In genomic region chr1:172428614-172429013, GRCm38 (mm10) we compare ENCODE assay signal across 23 mouse cellular contexts. TPM values are rescaled to one million over a fixed set of nuclear protein-coding genes. Genes with fewer than 3 reads are reported as not detected.
DNase-seq lines count a peak whose midpoint lies in the region; ATAC-seq and TF ChIP-seq lines count a peak whose summit lies in the region.
"Had no signal": no experiment of that assay in that cellular context is flagged by ENCODE, and none has a peak within 500 bp of the region (broad histone marks: within the 10 kb centered on the region; RNA-seq: fewer than 3 reads in every experiment).

No protein-coding gene starts in this region.

- WGBS in heart, embryonic 10.5 days, result 63% methylated on average over 1 of the region's 1 CpGs
- 83% methylated on average over 1 of the region's 1 CpGs for WGBS in stomach, postnatal 0 days

- no peak overlapping the region for H3K27ac ChIP-seq in heart, embryonic 10.5 days
- H3K27ac ChIP-seq in stomach, postnatal 0 days (replicated peaks), result no peak overlapping the region
- H3K27ac ChIP-seq: embryonic facial prominence, embryonic 10.5 days; gastrocnemius, adult 2 months; hindbrain, embryonic 13.5 days; hindbrain, postnatal 0 days had no signal

- DNase-seq in heart, adult 11 months, result peak; percentile 70
- DNase-seq in heart, embryonic 10.5 days (ENCODE audit: low spot score), result no peak
- peak; percentile 29 for DNase-seq in testis, postnatal 10 days (ENCODE audit: low spot score)
- DNase-seq in testis, postnatal 14 days (ENCODE audit: low spot score), result no peak
- DNase-seq in stomach, postnatal 0 days (ENCODE audit: low spot score), result peak; percentile 44
- DNase-seq in adrenal gland, postnatal 25 days, result no peak
- DNase-seq in cerebellum, postnatal 25 days, result no peak
- DNase-seq: adrenal gland, adult 8-10 months; B cell, adult 2 months; cerebellum, adult 11-12 months; cerebellum, adult 9-10 months; cerebellum, postnatal 36 days; gastrocnemius, adult 2 months; gastrocnemius, postnatal 25 days; heart, postnatal 10 days had no signal

- H3K27me3 ChIP-seq in heart, embryonic 10.5 days (ENCODE audit: insufficient read depth, poor library complexity, severe bottlenecking), result no peaks in the 10 kb centered on the region
- H3K27me3 ChIP-seq in stomach, postnatal 0 days (ENCODE audit: control insufficient read depth, insufficient read depth, low read length), result no peaks in the 10 kb centered on the region
- H3K27me3 ChIP-seq: hindbrain, embryonic 13.5 days had no signal

- H3K4me2 ChIP-seq in stomach, postnatal 0 days (replicated peaks; ENCODE audit: low read depth), result no peak overlapping the region
- H3K4me2 ChIP-seq: hindbrain, embryonic 13.5 days had no signal

- no peaks in the 10 kb centered on the region for H3K36me3 ChIP-seq in heart, embryonic 10.5 days
- no peaks in the 10 kb centered on the region for H3K36me3 ChIP-seq in stomach, postnatal 0 days (ENCODE audit: control insufficient read depth, insufficient read depth, low read length)
- H3K36me3 ChIP-seq: embryonic facial prominence, embryonic 10.5 days; G1E; hindbrain, embryonic 13.5 days had no signal

- no peaks in the 10 kb centered on the region for H3K9me3 ChIP-seq in heart, embryonic 10.5 days
- no peaks in the 10 kb centered on the region for H3K9me3 ChIP-seq in stomach, postnatal 0 days (ENCODE audit: control insufficient read depth, low read length)
- H3K9me3 ChIP-seq: embryonic facial prominence, embryonic 10.5 days; G1E; hindbrain, embryonic 13.5 days had no signal

- H3K9ac ChIP-seq in stomach, postnatal 0 days (ENCODE audit: low read length), result no peak overlapping the region
- H3K9ac ChIP-seq: hindbrain, embryonic 13.5 days had no signal

- ATAC-seq in stomach, postnatal 0 days (ENCODE audit: low FRiP score, low TSS enrichment), result no peak
- ATAC-seq: CD4-positive, CD25-positive, alpha-beta regulatory T cell, adult 4 months; forebrain, embryonic 14.5 days; hindbrain, postnatal 0 days had no signal

- no peak for TF ChIP-seq EP300 in stomach, postnatal 0 days (optimal IDR thresholded peaks at IDR 0.05)

- H3K4me1 ChIP-seq in heart, embryonic 10.5 days, result peaks cover 31% of the 10 kb centered on the region
- 0 out of 2 replicates have a peak, but pooled peaks cover 6% of the 10 kb centered on the region for H3K4me1 ChIP-seq in stomach, postnatal 0 days (replicated peaks; ENCODE audit: control insufficient read depth, insufficient read depth)
- H3K4me1 ChIP-seq: hindbrain, embryonic 13.5 days had no signal

- TF ChIP-seq CTCF in stomach, postnatal 0 days (IDR thresholded peaks at IDR 0.05; ENCODE audit: low read depth), result no peak

- no peak overlapping the region for H3K4me3 ChIP-seq in heart, embryonic 10.5 days
- H3K4me3 ChIP-seq in stomach, postnatal 0 days (ENCODE audit: low read depth, low read length), result no peak overlapping the region
- H3K4me3 ChIP-seq: embryonic facial prominence, embryonic 10.5 days; gastrocnemius, adult 2 months; hindbrain, embryonic 13.5 days had no signal

RNA-seq across cellular contexts. Expression of gene Slamf9, which starts 46.5 kb away (rescaled TPM):
- polyA plus RNA-seq in heart, embryonic 10.5 days (2016; fragmentation: Nextera tagmentation; extraction: Ambion mirVana), result 0.92 and 1.1 TPM in 2 replicates
- 1.8 TPM in 2 replicates for polyA plus RNA-seq in stomach, postnatal 0 days (2015; fragmentation: Nextera tagmentation; extraction: Ambion mirVana)
- total RNA-seq in adrenal gland, postnatal 25 days (2021), result 1.9 and 3.4 TPM in 2 replicates
- total RNA-seq: G1E; granulocyte monocyte progenitor cell, adult 5-6 weeks; hematopoietic stem cell, adult 5-6 weeks; hindbrain, postnatal 0 days had no signal
- polyA plus RNA-seq: CD4-positive, CD25-positive, alpha-beta regulatory T cell, adult 4 months; embryonic facial prominence, embryonic 10.5 days; G1E; hindbrain, embryonic 13.5 days had no signal

RNA-seq across cellular contexts. Expression of gene Pigm, which starts 52.3 kb away (rescaled TPM):
- polyA plus RNA-seq in heart, embryonic 10.5 days (2016; fragmentation: Nextera tagmentation; extraction: Ambion mirVana), result 8.0 and 8.6 TPM in 2 replicates
- polyA plus RNA-seq in stomach, postnatal 0 days (2015; fragmentation: Nextera tagmentation; extraction: Ambion mirVana), result 3.6 and 3.8 TPM in 2 replicates
- total RNA-seq in adrenal gland, postnatal 25 days (2021), result 11.8 and 13.1 TPM in 2 replicates

RNA-seq across cellular contexts. Expression of gene Igsf9, which starts 53.0 kb away (rescaled TPM):
- polyA plus RNA-seq in heart, embryonic 10.5 days (2016; fragmentation: Nextera tagmentation; extraction: Ambion mirVana), result 13.7 and 37.5 TPM in 2 replicates
- polyA plus RNA-seq in stomach, postnatal 0 days (2015; fragmentation: Nextera tagmentation; extraction: Ambion mirVana), result 16.7 and 19.9 TPM in 2 replicates
- total RNA-seq in adrenal gland, postnatal 25 days (2021), result 2.9 and 3.6 TPM in 2 replicates
- total RNA-seq: granulocyte monocyte progenitor cell, adult 5-6 weeks had no signal
- polyA plus RNA-seq: G1E had no signal

Comparison
In these comparisons a context has a peak if more than half of its experiments do, and no peak if none do; other contexts are left out.
1. DNase-seq: peak in heart, adult 11 months (single experiment), testis, postnatal 10 days (single experiment) and stomach, postnatal 0 days (single experiment); none in heart, embryonic 10.5 days (single experiment), testis, postnatal 14 days (single experiment), adrenal gland, postnatal 25 days (single experiment) and cerebellum, postnatal 25 days (0 of 2).